Mouse (Mus musculus): Measurements from ENCODE around the gene Bag5.
A peak's percentile ranks its signal among the peaks of the same experiment; 100 is the strongest.

Bag5 gene

DNA sequence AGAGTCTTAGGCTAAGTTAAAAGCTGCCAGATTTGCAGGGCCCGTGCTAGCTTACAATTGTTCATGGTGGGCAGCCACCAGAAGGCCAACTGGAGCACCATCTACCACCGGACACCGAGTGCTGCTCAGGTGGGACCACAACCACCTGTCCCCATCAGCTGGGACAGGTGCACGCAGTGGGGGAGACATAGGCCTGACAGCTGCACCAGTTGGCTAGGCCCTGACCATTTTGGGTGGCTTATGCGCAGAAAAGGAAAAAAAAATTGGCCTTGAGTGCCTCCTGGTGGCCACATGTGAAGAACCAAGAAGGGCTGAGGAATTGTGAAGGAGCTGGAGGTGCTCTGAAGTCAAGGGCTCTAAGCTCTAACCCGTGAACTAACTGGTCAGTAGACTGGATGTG, 16.8 kb downstream of the Bag5 start:
- peak; percentile 87 for DNase-seq

DNA sequence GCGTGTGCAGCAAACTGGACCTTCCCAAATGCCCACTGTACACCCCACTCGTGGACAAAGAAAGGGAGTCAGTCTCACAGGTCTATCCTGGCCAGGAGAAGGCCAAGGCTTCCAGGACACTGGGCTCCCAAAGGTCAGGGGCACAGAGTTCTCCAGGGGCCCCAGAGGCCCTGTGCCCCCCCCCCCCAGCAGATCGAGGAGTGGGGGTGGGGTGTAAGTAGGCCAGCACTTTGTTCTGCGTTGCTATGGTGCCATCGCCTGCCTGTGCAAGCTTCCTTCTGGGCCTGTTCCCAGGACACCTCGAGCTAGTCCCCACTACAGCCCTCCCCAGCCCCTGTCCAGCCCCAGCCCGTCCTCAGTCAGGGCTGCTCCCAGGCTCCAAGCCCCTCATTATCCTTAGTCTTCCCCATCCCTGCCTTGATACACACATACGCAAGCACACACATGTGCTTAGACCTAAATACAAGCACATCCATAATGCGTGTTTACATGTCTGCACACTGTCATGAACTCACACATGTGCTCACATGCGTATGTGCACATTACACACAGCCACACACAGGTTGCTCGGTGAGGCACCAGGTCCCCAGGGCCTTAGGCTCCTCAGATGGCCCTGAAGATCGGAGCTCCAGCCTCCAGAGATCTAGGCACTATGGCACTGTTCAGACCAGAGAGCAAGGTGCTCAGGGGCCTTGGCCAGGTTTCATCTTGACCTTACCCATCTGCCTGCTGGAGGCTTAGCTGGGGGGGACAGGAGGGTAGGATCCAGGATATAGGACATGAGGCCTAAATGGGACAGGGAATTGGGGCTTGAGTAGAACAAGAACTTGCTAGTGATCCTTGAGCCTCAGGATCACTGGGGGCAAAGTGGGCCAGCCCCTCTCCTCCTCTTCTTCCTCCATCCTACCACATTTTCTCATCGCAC, 17.9 kb downstream of the Bag5 start:
- DNase-seq, result peak; percentile 70

DNA sequence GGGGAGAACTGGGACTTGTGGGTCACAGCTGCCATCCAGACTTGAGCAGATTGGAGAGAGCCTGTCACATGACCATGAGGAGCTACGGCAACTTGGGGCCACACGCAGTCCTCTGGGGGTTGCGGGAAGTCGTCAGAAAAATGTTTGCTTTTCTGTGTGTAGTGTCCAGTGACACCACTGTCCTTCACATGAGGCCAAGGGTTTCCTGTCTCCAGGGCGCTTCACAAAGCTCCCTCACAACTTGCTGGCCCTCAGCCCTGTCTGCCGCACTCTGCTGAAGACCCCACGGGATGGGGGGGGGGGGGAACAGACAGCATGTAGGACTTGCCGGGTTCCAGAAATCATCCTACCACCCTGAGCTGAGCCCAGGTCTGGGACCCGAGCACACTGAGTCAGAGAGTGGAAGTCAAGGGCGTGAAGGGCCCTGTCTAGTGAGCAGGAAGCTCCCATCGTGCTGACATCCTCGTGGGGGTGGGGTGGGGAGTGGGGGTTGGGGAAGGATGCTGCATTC, 18.7 kb downstream of the Bag5 start:
- peak; percentile 57 for DNase-seq

DNA sequence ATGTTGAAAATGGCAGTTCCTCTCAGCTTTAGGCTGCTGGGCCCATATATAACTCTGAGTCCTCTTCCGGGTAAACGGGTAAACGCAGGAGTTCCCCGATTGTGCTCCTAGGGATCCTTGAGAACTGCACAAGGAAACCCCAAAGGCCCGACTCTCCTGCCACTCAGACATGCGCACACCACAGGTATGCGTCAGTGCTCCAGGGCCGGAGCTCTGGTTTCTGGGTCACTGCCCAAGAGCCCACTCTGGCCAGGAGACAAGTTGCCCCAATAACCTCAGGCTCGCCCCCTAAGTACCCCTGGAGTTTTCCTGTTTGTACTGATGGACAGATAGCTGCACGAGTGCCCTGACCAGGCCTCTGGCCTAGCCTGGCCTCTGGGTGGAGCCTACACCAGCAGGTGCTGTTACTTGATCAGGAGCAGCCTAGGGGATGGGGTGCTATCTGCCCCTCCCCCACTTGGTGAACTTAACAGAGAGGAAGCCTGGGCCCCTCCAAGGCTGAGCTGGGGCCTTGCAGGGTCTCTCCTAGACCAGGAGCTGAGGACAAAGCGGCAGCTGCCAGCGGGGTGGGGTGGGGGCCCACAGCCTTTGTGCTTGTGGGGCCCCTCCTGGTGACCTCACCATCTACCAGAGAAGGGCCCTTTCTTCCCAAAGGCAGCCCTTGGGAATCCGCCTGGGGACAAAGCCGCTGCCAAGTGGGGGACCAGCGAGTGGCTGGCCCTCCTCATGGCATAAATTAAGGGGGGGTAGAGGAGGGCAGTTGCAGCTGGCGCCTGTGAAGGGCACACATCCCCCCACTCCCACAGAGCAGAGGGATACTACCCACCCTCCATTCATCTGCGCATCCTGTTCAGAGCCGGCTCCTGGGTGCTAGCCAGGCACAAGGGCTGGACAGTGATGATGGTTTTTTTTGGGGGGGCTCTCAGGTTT, 19.5 kb downstream of the Bag5 start:
- peak; percentile 88 for DNase-seq

DNA sequence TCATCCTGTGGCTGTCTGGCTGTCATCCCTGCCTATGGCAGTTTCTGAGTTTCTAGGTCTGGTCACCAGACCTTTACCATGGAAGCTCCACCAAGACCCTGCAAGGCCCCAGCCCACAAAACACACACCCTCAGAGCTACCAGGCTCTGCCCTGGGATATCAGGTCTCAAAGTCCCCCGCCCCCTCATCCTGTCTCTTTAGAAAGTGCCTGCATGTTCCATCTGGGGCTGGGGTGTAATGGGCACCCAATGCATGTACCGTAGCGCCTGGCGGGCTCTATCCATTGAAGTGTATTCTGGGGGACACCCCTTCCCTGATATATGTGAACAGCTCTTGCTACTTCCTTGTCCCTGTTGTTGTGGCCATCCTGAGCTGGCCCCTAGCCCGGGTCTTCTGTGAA, 20.2 kb downstream of the Bag5 start:
- no peak for DNase-seq

DNA sequence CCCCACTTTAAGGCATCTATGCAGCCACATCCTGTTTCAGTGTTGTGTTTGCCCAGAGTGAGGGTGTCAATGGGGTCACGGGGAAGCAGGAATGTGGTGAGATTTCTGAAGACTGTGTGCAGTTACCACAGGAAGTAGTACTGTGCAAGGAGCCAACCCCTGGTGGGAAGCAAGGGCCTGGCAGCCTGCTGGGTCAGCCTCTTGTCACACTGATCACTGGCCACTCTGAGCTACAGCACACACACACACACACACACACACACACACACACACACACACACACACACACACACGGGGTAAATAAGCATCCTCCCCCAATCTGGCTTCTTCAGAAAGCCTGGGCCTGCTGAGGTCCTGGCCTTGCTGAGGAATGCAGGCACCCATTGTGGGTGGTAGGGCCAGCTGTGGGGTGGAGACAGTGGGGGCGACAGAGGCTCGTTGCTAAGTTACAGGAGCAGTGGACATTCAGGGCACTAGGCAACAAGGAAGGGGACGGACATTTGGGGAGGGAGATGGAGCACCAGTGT, 21.6 kb downstream of the Bag5 start:
- DNase-seq, result peak; percentile 79

DNA sequence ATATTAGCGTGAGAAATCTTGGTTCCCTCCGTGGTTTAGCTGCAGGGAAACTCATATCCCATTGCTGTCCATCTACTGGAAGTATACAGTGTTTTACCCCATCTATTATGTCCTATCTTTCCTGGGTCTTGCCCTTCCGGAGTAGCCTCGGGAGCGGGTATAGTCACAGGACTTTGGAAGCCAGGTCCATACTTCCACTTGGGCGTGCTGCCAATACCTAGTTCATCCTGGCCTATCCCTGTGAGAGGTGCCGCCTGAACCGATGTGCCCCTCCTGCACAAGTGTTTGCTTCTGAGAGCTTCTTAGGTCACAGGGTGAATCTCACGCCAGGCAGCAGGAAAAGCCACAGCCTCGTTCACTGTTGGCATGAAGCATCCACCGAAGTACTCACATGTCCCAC, 23.6 kb downstream of the Bag5 start:
- DNase-seq, result no peak

DNA sequence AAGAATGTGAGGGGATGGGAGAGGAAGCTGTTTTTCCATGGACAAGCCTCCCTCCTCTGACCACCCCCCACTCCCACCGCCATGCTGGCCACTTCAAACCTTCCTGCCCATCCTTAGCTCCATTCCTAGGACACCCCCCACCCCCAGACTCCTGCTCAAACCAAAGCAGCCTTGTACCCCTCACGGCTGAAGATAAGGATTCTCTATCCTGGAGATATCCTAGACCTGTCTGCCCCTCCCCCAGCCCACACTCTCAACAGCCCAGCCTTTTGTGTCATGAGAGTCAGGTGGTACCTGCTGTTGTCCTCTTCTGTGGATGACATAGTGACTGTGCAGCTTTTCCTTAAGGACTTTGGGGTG, 25.0 kb downstream of the Bag5 start:
- DNase-seq, result no peak

DNA sequence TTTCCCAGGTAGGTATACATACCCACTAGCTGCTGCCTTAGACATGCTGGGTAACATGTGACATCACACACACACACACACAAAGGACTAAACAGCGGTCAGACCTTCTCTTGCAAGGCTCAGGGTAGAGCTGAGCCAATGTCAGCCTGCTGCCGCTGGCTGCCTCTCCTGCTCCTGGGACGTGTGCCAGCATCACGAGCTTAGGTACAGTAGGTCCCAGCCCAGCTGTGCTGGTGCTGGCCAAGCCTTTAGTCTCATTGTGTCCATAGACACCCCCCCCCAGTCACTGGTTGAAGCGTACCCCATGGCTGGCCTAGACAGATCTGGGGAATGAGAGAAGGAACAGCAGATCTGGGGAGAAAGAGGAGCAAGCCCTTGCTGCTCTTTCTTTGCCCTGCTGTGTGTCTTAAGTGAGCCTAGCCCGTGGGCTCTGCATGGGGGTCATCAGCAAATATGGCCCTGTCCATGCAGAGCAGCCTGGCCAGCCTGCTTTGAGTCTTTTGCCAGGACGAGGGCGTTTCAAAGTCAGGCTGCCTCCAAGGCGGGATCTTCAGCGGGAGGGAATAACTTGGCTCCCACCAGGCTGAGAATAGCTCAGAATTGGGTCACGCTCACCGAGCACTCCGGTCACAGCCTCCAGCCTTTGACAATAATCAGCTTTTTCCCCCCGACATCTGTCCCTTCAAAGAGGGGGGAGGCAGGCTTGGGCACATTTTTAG, 25.5 kb downstream of the Bag5 start:
- DNase-seq, result peak; percentile 37

DNA sequence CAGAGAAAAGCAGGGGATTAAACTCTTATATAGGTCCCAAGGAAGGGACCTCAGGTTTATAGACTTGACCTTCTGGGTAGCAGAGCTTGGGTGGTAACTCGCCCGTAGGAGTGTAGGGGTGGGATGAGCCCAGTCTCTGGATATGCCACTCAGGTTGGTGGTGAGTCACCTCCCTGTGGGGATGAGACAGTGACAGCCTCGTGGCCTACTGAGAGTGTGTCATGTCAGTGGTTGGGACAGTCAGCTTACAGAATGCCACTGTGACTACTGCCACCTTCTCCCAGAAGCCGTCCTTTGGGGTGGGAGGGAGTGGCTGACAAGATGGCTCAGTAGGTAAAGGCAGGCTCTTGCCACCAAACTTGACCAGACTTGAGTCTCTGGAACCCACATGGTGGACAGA, 26.7 kb downstream of the Bag5 start:
- DNase-seq, result no peak

DNA sequence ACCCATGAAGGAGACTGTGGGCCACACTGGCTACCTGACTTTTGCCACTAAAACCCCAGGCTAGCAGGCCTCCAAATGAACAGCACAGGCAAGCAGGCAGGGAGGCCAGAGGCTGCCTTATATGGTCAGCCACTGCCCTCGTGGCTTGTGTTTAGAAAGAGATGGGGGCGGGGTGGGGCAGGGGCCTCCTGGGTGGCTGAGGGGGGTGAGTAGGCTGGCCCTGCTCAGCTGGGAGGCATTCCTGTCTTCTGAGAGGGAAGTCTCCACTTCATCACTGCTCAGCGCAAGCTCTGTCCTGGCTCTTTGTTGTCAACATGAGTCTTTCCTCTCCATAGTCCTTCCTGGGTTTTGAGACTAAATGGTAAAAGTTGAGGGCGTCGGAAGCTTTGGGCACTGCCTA, 30.3 kb downstream of the Bag5 start:
- no peak for DNase-seq

DNA sequence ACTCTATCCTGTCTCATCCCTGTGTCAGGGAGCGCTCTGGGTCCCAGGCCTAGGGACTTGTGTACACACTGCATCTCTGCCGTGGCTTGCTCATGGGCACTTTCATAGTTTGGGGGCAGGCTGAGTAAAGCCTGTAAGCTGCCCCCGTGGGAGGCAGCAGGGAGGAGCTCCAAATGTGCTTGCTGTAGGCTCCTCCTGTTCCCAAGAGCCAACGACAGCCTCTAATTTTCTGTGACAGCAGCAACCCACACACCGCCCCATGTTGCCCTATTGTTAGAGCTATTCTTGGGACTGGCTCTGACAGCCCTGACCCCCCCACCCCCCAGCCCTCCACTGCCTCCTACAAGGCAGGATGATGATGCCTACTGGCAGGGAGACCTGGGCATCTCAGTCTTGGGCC, 31.1 kb downstream of the Bag5 start:
- no peak for DNase-seq

DNA sequence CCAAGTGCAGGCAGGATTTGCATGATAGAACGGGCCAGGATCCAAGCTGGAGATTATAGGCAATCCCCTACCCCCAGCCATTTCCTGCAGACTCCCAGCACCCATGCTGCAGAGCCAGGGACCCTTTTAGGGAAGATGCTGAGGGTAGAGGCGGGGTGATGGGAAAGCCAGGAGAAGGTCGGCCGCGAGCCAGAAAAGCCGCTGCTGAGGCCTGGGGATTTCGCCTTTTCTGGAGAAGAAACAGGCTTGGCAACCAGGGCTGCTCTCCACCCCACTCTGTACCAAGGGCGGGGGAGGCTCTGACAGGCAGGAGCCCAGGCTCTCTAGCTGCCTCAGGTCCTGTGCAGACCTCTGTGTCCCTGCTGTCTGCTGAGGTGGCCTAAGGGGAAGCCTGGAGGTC, 31.8 kb downstream of the Bag5 start:
- no peak for DNase-seq

DNA sequence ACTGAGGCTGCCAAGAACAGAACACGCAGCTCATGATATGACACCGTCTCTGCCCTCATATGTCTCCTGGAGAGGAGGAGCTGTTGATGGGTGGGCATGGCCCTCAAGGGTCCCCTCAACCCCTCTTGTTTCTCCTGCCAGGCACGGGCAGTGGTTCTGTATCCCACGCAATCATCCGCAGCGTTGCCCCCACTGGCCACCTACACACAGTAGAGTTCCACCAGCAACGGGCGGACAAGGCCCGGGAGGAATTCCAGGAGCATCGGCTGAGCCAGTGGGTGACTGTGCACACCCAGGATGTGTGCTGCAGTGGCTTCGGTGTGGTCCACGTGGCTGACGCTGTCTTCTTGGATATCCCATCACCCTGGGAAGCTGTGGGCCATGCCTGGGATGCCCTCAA, 32.4 kb downstream of the Bag5 start:
- no peak for DNase-seq

DNA sequence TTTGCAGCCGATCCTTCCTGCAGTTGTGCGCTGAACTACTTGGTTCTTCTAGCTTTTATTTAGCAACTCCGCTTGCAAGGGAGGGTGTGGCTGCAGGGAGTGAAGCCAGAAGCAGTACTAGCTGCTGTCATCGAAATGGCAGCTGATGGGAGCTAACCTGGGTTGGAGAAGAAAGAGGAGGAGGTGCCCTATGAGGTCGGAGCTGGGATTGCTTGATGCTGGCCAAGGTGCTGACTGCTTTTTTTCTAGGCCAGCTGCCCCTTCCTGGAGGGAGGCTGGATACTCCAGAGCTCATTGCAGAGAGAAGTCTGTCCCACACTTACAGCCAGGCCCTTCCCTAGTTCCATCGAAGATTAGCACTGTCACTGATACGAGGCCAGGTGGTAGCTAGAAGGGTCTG, 34.1 kb downstream of the Bag5 start:
- no peak for DNase-seq

DNA sequence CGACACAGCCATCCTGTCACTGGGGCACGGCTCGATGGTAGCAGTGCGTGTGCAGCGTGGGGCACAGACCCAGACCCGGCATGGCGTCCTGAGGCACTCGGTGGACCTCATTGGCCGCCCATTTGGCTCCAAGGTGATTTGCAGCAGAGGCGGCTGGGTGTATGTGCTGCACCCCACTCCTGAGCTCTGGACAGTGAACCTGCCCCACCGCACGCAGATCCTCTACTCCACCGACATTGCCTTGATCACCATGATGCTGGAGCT, 34.5 kb downstream of the Bag5 start:
- DNase-seq, result no peak

DNA sequence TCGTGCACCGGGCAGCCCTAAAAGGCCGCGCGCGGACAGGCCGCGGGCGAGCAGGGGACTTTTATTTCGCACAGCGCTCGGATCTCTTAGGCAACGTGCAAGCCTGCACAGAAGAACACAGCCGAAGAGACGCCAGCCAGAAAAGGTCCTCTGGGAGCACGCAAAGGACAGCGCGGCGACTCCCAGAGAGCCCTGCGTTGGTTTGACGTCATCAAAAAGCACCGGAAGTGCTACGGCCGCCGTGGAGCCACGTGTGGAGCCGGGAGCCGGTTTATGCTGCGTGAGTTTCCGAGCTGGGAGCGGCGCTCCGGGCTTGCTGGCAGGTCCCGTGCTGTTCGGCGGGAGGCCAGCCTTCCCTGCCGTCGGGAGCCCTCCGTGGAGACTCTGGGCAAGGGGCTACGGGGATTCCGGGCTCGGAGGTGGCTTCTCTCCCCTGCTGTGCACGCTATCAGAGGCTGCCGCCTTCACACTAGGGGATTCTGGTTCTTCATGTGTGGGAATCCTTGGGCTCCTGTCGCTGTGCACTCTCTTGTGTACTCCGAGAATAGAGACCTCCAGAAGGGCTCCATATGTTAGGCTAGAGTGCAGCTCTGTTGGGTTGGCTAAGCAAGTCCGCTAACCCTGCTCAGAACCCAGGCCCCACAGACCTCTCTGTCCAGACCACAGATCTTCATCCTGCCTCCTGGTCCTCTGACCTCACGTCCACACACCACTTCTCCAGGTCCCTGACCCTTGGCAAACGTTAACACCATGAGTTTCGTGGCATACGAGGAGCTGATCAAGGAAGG, 35.0 kb downstream of the Bag5 start, which contains the start of gene Trmt61a:
Gene Trmt61a, plus strand, starts transcription at position 224 of the 788 bp plus-strand sequence.
- peak; percentile 96 for DNase-seq

DNA sequence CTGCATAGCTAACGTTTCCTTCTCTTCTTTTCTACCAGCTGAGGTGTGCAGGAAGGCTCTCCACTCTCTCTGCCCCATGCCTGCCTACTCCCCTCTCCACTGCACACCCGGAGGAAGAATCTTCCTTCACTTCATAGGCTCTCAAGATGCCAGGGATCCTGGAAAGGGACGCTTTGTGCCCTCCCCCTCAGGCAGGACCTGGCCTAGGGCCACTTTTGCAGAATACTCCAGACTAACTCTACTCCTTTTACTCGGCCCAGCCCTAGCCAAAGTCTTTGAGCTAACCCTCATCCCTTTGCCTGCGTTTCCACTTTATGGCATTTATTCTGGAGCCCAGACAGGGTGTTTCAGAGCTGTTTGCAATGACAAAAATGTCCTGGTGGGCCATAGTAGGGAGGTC, 35.6 kb downstream of the Bag5 start:
- DNase-seq, result no peak

DNA sequence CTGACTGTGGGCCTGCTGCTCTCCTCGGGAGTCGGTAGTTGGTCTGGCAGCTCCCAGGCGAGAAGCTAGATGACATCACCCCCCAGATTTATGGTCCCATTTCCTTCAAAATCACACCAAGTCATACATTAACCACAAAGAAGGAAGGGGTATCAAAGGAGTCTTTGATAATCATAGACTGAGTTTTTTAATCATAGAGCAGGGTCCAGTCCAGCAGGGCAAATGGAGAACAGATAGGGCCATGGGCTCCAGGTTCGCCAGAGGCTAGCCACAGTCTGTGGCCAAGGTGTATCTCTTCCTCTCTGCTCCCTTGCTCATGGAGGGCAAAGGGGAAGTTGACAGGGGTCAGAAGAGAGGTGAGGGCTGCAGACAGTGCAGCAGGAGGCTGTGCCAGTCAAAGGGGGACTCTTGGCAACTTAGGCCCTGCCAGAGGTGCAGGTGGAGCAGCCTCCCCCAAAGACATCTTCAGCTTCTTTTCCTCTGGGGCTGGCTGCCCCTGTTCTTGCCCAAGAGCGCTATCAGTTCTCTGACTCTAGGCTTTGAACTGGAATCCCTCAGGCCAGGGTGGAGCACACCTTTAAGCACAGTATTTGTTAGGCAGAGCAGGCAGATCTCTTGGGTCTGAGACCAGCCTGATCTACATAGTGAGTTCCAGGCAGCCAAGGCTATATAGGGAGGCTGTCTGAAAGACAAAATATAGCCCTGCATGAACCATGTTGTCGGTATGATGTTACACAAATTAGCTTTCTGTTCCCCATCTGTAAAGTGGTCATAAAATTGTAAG, 37.1 kb downstream of the Bag5 start:
- no peak for DNase-seq

DNA sequence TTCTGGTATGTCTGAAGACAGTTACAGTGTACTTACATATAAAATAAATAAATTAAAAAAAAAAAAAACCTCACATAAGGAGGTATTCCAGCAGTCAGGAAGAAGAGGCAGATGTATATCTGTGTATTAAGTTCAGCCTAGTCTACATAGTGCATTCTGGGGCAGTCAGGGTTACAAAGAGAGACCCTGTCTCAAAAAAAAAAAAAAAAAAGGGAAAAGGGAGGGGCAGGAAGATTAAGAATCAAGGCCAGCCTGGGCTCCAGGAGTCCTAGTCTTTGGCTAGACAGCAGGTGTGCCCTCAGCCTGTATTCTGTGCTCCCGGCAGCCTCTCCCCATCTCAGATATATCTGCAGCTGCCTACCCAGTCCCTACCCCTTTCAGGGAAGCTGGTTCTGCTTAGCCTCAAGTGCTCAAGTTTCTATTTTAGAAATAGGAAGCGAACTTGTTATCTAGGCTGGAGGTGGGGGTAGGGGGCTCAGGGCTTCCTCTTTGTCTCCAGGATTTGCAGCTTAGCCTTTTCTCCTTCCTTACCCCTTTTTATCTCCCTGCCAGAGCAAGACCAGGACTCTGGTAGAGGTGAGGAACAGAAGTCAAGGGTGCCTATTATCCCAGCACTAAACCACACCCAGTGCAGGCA, 38.1 kb downstream of the Bag5 start:
- no peak for DNase-seq

DNA sequence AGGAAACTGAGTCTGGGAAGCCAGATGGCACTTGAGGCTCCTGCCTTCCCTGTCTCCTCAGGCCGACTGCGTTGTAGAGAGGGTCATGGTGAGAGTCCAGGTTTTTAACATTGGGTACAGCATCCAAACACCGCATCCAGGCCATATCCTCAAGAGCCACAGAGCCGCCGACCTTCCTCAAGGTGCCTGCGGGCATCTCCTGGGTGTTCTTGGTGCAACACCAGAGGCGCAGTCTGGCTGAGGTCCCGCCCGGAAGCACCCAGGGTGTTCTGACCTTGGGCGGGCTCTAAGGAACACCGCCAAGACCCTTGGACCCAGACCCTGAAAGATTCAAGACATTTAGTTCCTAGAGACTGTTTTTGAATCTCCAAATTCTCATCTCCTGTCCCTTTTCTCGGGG, 40.5 kb downstream of the Bag5 start:
- DNase-seq, result no peak
